Mouse (Mus musculus) telencephalon, adult 2 months (tissue): ENCODE data around the gene Dmrtc2.
"Not testable (repeated sequence)": the region's sequence is repeated elsewhere in the genome, so short reads cannot be mapped to it uniquely, and the experiment has no call there.

Experiments
- DNase-seq: peaks from one replicate; pipeline ENCODE4 v3.0.0-alpha.2; 2011; ENCODE audit warnings: low read depth, low spot score

The Dmrtc2 gene

DNA sequence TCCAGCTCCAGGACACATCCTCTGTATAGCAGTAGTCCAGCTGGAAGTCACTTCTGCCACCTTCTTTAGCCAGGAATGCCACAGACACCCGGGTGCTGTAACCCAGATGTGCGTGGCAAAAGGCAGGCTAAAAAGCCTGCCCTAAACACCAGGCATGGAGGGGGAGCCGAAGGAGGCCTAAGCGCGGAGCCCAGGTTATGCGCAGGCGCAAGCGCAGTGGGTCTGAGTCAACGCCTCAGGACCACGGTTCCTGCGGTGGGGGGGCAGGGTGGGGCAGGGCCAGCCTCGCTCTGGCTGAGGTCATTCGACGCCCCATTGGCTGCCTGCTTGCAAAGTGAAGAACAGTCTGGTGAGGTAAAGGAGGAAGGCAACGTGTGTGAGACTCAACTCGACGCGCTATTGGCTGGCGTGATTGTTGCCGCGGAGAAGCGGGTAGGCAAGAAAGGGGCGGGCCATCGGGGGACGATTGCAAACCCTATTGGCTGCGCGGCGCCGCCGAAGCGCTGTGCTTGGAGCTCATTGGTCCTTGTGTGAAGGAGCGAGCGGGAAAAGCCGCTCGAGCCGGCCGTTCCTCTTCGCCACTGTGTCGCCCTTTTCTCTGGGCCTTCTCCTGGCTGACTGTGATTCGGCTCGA is at the start of gene Dmrtc2, which contains the start of gene Lypd4:
TSS of gene Dmrtc2 (plus strand) at position 526 of the 634 bp plus-strand sequence.
TSS of gene Lypd4 (minus strand) at position 410 of the 634 bp plus-strand sequence.
- DNase-seq: no peak

DNA sequence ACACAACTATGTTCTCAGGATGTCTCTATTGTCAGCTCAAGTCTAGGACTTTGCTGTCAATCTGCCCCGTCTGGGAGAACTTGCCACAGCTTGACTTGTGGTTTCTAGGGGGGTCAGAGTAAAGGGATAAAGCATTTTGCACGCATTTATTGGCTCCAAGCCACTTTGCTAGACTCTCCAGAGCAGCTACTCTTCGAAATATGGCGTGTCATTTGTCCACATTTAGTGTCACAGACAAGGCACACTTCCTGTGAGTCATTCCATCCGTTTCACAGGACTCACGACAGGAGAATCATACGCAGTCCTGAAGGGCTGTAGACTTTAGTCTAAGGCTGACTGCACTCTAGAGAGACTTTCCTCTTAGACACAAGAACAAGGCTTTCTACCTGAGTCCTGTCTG is 45.4 kb upstream of the Dmrtc2 start:
- DNase-seq: no peak

DNA sequence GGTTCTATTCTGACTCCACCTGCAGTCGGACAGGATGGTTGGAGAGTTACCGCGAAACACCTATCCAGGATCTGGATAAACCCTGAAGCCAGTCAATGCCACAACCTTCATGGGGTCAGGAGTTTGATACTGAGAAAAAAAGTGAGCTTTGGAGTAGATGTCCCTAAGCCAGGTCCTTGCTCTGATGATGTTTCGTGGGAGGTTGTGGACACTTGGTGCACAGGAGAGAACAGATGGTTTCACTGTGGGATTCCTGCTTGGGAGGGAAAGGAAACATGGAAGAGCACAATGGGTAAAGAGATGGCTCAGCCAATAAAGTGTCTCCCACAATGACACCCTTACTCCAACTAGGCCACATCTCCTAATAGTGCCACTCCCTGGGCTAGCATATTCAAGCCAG is 42.7 kb upstream of the Dmrtc2 start:
- no peak for DNase-seq

DNA sequence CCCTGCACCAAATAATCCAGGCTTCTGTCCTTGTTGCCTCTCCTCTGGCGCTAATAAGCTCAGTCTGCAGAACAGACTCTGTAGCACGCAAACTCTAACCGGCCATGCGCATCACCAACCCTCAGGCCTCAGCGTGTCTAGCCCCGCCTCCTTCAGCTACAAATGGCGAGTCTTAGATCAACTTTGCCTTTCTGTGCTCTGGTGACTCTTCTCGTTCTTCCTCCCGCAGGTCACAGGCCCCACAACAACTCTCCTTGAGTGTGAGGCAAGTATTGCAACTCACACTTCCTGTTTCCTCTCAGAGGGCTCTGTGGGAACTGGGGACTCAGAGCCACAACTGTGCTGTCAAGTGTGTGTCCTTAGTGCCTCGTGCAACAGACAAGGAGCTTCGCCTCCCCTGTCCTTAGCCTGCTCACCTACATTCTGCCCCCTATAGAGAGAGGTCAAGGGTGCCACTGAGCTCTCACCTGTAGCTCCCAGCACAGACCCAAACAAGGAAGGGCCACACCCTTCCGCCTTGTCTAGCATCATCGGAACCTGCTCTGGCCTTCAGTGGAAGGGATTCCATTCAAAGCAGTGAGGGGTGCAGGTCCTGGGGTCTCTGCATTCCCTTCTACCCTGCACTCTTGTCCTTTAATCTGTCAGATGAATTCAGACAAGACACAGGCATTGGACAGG is 31.0 kb upstream of the Dmrtc2 start:
- DNase-seq: not testable (repeated sequence)

DNA sequence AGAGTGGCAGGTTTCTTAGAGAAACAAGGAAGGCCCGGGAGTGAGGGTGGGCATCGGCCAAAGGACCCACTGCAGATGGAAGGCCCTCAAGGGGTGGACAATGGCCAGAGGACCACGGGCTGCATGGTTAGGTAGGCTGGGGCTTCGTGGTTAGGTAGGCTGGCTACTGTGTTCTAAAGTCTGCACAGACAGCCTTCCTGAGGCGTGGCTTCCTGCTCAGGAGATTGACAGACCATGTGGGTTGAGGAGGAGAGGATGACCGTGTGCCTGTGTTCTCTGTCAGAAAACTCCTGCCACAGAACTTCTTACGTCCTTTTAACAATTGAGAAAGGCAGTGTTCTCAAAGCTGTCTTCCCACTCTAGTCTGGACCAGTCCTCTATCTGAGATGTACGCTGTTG is 30.4 kb upstream of the Dmrtc2 start:
- DNase-seq: no peak

DNA sequence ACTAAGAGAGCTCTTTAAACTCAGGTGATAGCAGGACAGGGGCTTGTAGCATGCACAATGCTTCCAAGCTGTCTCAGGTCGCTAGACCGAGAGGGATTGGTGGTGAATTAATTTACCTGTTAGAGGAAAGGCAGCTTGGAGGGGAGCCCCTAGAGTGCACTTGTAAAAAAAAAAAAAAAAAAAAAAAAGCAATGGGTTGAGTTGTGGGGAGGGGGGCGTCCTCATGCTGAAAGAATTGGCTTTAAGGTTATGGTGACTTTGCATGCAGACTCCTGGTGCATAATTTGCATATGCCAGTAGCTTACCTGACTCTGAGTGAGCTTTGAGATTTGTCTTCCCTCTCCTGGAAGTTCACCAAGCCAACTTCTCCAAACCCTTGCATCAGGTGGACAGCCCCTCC is 29.5 kb upstream of the Dmrtc2 start:
- no peak for DNase-seq

DNA sequence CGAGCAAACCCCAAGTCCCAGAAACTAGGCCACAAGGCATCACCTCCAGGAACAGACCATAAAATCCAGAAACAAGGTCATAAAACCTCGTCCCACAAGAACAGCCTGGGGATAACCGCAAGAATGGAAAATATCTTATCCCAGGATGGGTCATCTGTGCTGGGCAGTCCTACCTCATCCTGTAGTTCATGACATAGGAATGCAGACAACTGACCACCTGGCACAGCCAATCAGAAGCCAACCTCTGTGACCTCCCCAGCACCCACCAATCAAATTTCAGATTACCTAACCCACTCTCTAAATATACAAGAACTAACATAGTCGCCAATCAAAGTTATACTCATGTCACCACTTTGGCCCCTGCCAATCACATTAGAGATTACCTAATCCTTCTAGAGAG is 28.8 kb upstream of the Dmrtc2 start:
- no peak for DNase-seq

DNA sequence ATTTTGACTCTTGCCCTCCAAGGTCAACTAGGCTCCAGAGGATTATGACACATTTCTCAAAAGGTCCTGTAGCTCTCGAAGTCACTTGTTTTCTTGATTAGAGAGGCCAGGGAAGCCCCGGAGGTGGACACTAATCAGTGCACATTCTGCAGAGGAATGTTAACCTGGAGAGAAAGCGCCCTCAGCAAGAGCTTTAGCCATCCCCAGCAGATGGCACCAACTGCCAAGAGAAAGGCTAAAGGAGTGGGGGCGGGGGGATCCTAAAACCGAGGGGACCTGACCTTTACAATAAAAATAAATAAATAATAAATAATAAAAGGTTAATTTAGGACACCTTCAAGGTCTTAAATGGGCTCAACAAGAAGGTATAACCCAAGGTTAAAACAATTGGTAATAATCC is 25.7 kb upstream of the Dmrtc2 start:
- DNase-seq: no peak

DNA sequence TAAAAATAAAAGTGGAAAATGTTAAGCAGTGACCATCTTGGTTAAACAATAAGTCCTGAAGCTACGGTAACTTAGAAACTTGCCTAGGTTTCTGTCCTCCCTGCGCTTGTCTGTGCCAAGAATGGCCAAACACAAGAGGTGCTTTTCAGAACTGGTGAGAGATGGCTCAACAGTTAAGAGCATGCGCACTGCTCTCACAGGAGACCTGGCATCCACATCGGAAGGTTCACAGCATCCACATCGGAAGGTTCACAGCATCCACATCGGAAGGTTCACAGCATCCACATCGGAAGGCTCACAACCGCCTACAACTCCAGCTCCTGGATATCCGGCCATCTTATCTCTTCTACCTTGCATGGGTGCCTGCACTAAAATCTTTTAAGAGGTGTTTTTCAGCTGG is 24.7 kb upstream of the Dmrtc2 start:
- DNase-seq: no peak

DNA sequence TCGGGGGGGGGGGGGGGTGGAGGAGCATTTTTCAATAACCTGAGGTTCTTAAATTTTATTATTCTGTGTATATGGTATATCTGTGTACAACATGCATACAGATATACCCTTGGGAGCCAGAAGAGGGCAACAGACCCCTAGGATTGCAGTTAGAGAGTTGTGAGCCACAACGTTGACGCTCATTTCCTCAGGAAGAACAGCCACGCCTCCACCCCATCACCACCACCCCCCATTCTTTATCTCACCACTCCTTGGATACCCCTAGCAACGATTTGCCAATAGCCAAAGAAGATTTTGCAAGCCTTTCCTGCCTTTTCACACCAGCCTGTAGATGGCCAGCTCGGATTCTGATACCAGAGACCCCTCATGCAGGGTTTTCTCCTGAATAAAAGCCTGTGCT is 24.1 kb upstream of the Dmrtc2 start:
- DNase-seq: no peak

DNA sequence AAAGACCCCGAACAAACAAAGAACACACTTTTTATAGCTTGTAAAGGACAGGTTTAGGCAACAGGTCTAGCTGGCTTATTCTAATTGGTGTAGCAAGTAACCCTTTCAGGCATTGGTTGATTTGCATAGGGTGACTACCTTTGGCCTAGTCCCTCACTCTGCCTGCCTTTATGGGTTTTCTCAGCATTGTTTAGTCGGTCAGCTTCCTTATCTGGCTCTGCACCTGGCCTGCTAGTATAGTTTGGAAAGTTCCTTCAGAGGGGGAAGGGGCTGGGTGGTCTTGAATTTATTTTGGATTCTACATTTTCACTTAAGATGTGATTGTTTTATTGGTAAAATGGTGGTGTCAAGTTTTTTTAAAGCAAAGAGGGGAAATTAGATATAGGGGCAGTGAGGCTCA is 23.3 kb upstream of the Dmrtc2 start:
- not testable (repeated sequence) for DNase-seq

DNA sequence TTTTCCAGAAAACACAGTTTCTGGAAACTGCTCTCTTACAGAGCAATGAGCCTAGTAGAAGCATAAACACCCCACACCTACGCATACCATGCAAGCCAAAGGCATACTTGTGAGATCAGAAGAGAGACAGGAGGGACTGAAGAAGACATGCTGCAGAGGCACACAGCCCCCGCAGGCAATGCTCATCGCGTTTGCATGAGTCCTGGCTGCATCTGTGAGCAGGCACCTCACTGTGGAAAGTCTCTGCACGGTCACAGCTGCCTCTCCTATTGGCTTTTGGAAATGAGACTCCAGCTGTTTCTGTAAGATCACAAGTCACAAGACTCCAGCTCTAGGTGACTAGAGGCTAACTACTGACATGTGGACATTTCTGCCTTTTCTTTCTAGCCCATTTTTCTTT is 19.7 kb upstream of the Dmrtc2 start:
- peak; percentile 82 for DNase-seq

DNA sequence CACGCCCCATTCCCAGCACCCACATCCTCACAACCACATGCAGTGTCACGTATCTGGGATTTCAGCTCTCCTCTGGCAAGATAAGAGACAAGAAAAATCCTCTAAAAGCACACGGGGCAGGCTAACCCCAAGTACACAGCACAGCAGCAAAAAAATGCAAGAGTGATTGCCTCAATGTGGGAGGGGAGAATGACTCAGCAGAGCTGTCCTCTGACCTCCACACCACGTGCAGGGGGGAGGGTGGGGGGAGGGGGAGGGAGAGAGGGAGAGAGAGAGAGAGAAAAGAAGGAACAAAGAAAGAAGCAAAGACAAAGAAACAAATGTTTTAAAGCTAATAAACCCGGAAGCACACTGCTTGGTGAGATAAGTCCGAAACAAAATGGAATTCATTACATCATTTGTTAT is 19.0 kb upstream of the Dmrtc2 start:
- DNase-seq: no peak

DNA sequence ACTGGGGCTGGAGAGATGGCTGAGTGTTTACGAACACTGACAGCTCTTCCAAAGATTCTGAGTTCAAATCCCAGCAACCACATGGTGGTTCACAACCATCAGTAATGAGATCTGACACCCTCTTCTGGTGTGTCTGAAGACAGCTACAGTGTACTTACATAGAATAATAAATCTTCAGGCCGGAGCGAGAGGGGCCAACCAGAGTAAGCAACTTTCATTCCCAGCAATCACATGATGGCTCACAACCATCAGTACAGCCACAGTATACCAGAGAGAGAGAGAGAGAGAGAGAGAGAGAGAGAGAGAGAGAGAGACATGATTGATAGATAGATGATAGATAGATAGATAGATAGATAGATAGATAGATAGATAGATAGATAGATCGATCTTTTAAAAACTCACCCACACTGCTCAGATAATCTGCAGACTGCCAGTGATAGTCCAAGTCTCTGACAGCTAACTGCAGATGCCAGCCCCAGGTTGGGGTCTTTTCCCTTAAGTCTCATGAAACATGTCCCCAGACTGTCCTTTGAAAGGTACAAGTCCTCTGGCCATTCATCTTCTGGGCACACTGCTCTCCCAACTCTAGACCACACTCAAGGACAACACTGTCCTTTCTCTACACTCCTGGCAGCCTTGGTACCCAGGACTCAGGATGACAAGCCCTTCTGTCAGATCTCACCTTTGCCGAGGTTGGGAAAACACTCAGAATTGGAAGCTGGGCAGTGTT is 18.1 kb upstream of the Dmrtc2 start:
- DNase-seq: no peak

DNA sequence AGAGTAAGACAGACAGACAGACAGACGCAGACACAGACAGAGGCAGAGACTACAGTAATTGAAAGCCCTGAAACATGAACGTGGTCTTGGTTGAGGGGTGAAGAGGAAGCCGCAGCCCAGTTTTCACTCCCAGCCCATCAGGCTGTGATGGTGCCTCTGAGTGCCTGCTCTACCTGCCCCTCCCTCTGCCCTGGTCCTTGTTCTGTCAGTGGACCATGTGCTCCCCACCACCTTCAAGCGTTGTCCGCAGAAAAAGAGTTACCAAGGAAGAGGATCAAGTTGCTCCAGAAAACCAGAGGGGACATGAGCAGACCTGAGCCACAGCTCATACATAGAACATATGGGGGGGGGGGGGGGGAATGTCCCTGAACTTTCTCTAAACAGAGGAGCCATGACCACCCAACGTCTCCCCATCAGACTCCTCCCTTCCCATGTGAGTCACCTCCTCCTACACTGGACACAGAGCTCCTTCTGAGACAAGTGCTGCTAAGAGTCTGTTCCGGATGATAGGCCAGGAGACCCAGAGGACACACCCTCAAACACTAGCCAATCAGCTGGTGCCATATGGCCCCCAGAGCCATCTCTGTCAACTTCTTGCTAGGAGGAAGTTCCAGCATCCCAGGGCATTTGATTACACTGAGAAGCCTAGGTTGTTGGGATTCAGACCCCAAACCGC is 17.2 kb upstream of the Dmrtc2 start:
- no peak for DNase-seq

DNA sequence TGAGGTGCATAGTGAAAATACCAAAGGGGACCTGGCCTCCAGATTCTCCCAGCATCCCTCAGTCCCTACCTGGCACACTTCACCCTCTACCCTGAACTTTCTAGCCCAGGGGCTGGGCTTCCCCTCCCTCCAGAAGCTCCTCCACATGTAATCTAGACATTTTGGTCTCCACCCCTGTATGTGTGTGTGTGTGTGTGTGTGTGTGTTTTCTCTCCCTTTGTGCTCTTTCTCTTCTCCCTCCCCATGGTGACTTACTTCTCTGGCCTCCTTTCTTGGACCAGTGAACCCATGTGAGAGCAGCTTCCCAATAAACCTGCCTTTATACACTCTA is 16.7 kb upstream of the Dmrtc2 start:
- DNase-seq: no peak

DNA sequence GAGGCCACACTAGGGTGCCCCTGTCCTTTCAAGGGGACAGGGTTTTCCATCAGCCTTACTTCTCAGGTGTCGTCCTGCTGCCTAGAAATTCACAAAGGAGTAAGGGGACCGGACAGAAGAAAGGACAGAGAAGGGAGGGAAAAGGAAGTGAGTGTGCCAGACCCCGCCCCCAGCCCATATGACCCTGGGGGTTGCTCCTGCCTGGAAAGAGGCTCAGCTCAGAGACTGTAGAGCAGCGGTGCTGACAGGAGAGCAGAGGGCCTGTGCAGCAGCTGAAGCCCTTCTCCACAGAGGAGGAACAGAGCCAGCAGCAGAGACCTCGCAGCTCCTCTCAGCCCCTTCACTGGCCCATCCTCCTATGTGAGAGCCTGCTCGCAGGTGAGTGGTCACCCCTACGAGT is 16.2 kb upstream of the Dmrtc2 start:
- no peak for DNase-seq

DNA sequence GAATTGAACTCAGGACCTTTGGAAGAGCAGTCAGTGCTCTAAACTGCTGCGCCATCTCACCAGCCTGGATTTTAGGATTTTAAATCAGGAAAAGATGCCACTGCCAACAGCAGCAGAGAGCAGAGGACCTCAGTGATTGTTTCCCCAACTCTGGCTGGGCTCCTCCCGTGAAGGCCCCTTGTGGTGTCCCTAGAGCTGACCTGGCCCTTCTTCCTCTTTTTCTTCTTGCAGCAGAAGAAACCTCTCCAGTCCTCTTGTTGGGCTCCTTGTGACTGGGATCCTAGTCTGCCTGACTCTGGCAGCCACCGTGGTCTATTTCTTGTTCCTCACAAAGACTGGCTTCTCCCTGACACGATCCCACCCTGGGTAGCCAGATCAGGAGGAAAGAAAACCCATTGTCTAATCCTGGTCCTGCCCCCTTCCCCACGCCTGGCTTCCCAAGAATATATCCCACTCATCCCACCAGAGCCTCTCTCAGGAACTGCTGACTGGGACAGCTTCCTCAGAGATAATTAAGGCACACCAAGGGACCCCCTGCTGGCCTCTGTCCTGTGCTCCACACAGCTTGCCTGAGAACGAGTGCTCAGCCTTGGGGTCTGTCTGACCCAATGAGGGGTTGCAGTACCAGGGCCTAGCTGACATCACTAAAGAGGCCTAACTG is 13.3 kb upstream of the Dmrtc2 start:
- no peak for DNase-seq

DNA sequence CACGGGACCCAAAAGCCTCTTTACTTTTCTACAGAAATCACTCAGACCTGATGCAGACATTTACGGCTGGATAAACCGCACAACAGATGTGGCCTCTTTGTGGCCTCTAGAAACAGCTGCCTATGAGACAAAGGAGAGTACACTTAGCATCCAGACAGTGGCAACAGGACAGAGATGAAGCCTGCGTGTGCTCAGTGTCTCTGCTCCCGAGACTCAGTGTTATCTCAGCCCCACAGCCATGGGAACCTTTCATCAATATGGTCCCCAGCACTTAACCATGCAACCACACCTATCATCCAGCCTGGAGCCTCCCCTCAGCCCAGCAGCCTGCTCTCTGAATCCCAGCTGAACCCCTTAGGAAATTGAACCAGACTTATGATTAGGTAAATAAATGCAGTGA is 10.6 kb upstream of the Dmrtc2 start:
- no peak for DNase-seq

DNA sequence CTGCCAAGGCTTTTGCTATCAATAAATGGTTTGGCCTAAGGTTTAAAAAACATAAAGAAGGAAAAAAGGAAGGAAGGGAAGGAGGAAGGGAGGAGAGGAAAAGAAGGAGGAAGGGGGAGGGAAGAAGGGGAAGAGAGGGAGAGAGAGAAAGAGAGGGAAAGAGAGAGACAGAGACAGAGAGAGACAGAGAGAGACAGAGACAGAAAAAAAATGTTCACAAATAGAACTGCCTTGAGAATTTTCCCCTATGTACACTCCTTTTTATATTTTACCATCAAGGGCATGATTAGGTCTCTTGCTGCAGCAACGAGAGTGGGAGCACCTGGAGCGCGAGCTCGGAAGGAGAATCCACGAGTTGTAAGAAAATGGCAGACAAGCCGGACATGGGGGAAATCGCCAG is 7.9 kb upstream of the Dmrtc2 start, which contains the start of gene Gm9844:
TSS of gene Gm9844 (plus strand) at position 301 of the 400 bp plus-strand sequence.
- no peak for DNase-seq

DNA sequence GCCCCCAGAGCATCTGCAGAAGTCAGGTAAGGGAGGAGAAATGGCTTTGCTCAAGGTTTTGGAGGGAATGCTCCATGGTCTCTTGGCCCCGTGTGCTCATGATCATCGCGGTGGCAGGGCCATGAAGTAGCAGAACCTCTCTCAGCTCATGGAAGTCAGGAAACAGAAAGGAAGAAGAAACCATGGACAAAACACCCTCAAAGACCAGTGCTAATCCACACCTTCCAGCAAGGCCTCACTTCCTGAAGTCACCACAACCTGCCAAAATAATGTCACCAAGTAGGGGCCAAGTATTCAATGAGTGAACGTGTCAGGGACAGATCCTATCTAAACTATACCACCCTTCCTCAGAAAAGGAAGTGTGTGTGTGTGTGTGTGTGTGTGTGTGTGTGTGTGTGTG is 7.0 kb upstream of the Dmrtc2 start:
- DNase-seq: no peak

DNA sequence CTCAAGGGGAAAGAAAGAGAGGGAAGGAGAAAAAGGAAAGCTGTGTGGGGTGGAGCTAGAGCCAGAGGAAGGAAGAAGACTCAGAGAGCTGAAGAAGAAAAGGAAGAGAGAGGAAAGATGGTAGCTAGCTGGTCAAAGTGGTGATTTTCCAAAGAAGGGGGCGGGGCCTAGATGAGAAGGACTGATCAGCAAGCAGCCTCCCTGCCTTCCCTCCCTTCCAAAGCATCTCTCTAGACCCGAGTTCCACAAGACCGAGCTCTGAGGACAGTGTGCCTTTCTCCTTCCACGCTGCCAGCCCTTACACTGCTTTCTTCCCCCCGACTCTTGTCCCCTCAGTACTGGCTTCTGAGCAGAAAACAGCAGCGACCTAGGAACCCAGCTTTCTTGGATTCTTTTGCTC is 5.7 kb upstream of the Dmrtc2 start:
- no peak for DNase-seq
